Mouse (Mus musculus) 3134 (cell line): ENCODE data around the gene Fn1.

Experiments used
- DNase-seq: peaks from one replicate; pipeline ENCODE4 v3.0.0-alpha.2; 2011; ENCODE audit warnings: low spot score; ENCODE audit not compliant: insufficient read length; ENCODE audit errors: extremely low read depth

The Fn1 gene

DNA sequence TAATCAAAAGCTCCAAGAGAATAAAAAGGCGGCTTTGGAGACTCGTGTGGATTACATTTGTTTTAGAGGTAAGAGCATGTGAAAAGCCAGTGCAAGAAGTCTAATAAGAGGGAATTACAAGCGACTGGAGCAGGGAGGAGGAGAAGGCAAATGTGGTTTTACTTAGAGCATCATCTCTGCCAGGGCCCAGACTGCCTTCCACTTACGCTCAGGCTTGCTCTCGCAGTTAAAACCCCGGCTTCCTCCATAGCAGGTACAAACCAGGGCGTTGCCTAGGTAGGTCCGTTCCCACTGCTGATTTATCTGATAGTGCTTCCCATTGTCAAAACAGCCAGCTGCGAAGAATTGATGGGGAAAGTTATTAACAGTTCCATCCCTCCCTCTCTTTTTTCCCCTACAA lies 1.7 kb downstream of the Fn1 start:
- peak; percentile 41 for DNase-seq

DNA sequence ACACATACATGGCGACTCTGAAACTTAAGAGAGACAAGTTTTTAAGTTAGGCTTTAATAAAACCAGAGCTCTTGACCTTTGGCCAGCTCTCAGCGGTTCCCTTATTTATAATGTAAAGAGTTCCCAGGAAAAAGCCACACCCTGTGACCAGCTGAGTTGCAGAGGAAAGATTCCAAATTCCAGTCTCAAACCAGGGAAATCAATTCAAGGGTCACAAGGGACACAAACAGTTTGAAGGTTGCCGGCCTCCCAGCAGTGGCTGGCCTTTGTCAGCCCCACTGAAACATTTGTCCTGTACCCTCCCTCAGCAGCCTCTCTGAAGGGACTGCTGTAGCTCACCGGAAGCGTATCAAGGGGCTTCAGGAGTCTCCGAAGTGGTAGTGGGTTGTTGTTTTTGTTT lies 2.3 kb downstream of the Fn1 start:
- no peak for DNase-seq

DNA sequence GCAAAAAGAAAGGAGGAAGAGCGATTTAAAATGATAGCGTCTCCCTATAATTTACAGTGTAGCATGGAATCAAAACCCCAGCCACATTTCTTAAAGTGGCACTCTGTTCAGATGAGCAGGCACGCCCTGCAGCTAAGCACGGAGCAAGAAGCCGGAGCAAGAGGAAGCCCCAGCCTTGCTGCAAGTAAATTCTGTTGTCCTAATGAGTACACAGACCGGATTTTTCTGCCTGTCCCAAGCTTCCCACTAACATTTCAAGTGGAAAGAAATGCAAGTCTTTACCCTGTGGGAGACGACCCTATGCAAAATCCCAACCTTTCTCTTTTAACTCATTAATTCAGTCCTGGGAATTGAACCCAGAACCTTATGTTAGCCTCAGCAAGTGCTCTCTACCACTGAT lies 4.8 kb downstream of the Fn1 start:
- no peak for DNase-seq

DNA sequence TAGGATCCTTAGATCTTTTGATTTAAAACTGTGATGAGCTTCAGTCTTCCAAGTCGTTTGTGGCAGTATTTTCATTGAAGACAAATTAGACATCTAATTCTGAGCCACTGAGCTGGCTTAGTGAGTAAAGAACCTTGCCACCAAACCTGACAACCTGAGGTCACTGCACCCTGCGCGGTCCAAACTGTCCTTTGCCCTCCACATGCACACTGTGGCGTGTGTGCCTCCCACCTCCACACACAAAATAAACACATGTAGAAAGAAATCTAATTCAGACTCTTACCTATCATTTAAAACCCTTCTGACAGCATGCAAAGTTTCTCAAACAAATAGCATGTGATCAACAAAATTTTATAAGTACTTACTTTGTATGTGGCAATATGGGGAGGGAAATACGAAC lies 6.2 kb downstream of the Fn1 start:
- no peak for DNase-seq

DNA sequence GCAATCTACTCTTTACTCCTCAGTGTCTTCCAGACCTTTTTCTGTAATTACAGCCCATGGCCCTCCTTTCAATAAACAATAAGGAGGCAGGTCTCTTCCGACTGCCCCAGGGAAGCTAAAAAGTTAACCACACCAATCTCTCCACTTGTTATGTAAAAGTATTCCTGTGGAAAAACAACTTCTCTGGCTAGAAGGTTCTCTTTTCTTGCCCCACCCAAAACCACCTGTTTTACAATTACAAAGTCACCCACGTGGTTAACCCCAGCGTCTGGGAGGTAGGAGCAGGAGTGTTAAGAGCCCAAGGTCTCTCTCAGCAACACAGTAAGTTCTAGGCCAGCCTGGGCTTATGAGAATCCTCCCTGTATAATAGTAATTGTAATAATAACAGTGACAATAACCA lies 7.0 kb downstream of the Fn1 start:
- no peak for DNase-seq

DNA sequence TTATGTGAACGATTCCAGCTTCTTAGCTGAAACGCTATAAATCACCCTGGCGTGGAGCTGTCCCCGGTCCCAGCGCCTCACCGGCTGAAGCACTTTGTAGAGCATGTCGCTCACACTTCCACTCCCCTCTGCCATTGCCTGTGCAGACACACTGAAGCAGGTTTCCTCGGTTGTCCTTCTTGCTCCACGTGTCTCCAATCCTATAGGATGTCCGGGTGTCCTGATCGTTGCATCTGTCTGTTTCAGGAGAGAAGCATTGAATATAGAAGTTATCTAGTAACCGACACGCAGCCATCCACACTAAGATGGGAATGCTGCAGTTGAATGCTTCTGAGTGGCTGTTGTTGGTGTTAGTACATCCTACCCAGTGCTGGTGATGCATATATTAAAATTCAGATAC lies 7.5 kb downstream of the Fn1 start:
- no peak for DNase-seq

DNA sequence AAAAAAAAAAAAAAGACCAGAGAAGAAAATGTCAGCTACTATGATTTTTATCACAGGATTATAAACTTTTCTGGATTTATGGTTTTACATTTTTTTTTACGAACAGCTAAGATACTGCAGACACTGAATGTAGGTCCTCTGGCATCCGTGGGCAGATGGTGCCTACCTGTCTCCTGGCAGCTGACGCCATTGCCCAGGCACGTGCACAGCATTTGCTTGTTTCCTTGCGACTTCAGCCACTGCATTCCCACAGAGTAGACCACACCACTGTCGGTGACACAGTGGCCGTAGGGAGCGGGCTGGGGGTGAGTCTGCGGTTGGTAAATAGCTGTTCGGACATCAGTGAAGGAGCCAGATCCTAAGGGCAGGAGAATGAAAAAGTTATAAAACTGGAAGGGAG lies 10.2 kb downstream of the Fn1 start:
- no peak for DNase-seq

DNA sequence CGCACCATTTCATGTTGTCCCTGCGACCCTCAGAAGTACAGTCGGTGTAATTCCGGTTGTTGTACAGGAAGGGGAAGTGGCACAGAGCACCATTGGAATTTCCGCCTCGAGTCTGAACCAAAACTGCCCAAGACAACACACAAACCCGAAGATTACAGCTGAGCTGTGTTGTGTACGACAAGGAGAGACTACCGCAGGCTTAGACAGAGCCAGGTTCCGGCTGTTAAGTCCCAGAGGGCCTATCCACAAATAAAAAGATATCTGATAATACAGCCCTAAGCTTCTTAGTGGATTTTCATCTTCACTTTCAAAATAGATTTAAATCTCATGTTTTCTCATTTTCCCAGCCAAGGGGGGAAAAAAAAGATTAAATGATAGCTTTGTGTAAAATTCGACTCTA lies 11.8 kb downstream of the Fn1 start:
- DNase-seq = no peak

DNA sequence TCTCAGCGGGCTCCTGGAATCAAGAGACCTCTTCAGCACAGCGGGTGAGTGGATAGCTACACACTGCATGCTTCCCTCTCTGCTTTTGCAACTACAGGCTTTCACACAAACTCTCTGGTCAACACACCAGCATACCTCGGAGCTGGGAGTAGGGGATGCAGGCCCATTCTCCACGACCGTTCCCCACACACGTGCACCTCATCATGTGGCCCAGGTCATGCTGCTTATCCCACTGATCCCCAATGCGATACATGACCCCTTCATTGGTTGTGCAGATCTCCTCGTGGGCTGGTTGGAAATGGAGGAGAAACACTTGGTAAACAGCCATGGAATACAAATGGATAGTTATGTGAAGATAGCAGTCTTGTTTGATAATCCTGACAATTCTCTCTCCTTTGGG lies 12.8 kb downstream of the Fn1 start:
- DNase-seq = no peak

DNA sequence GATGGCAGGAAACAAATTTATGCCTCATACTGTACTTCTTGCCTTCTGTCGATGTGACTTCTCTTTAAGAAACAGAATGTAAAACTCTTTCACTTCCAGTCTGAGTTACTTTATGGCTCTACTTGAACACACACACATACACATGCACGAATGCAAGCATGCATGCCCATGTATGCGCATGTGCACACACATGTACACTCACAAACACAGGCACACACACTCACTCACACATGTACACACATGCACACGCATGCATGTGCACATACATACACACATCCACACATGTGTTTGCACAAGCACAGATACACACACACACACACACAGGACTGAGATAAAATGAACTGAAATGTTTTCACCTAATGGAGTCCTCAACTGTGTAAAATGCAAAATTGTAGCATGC lies 16.3 kb downstream of the Fn1 start:
- no peak for DNase-seq

DNA sequence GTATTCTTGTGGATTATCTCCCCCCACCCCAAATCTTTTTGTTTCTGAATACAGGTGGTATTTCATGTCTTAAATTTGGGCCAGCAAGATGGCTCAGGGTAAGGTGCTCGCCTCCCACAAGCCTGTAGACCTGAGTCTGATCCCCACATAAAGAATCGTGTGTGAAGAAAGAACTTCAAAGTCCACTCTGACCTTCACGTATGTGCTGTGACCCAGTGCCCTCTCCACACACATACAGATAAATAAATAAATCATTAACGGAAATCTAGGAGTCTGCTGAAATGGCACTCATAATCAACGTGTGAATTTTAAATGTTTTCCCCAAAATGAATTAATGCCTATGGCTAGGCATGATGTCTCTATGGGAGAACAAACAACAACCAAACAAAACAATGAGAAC lies 16.9 kb downstream of the Fn1 start:
- no peak for DNase-seq

DNA sequence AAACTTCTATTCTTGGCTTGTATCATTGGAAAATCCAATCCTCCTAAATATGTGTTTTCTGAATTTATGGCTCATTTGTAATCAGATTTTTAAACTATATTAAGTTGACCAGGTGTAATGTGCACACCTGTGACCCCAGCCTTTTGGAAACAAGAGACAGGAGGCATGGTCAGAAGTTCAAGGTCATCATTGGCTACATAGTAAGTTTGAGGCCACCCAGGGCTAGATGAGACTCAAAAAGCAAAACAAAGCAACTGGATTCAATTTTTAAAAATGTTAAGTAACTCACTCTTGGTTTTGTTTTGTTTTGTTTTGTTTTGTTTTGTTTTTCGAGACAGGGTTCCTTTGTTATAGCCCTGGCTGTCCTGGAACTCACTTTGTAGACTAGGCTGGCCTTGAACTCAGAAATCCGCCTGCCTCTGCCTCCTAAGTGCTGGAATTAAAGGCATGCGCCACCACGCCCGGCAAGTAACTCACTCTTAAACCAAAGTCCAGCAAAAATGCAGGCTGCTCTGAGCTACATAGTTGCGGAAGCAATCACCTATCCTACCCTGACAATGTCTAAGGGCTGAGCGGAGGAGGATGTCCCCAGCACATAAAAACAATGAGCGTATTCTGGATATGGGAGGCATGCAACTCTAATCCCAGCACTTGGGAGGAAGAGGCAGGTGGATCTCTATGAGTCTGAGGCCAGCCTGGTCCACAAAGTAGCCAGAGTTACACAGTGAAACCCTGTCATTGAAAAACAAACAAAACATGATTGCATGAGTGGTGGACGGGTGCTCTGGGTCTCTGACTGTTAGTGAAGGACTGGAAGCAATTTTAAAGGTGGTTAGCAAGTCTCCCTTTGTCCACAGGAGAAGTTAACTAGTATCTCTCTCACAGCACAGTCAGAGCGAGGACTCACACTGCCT lies 17.6 kb downstream of the Fn1 start:
- DNase-seq = no peak

DNA sequence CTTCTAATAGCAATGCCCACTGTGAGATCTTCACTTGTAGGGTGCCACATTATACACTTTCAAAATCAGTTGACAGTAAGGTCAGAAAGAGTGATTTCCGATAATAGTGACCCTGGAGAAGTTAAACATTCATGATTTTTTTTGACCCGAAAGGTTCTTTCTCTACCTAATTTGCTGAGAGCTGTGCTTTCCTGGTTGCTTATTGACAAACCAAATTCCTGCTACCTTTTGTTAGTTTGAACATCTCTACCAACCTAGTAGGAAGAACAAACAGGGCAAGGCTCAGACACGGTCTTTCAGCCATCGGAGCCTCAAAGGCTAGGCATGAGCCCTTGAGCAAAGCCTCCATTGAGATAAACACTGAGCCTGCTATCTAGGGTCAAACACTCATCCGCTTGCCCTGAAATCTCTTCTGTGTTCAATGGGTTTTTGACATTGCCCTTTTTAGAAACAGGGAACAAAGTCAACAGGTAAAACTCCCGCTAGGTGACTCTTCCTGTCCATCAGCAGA lies 18.5 kb downstream of the Fn1 start:
- DNase-seq = no peak

DNA sequence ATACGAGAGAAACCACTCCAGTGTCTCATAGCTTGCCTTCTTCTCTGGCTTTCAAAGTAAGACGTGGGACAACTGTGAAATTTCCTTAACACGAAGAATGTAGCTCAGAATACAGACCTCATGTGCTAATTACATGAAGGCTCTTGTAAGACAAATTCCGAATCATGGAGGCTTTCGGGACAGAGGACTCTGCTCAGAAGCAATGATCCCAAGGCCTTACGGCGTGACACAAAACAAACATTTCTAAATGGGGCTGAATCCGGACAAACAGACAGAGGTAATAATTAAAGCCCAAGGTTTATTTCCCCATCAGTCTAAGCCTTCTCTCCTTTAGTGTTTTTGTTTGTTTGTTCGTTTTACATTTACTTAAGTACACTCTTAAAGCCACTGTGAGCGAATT lies 20.6 kb downstream of the Fn1 start:
- no peak for DNase-seq

DNA sequence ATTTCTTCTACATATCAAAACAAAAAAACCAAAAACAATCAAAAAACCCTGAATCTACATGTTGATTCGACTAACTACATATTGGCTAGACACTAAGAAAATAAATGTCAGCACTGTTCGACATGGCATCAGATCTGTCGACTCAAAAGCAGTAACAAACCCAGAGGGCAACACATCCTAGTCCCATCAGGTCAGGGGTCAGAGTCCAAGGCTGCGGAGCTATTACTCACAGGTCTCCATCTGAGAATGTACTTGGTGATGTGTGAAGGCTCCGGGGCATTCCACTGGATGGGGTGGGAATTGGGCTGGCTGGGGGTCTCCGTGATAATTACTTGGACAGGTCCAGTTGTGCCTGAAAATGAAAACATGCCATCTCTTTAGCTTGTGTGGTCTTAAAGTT lies 21.2 kb downstream of the Fn1 start:
- DNase-seq = no peak

DNA sequence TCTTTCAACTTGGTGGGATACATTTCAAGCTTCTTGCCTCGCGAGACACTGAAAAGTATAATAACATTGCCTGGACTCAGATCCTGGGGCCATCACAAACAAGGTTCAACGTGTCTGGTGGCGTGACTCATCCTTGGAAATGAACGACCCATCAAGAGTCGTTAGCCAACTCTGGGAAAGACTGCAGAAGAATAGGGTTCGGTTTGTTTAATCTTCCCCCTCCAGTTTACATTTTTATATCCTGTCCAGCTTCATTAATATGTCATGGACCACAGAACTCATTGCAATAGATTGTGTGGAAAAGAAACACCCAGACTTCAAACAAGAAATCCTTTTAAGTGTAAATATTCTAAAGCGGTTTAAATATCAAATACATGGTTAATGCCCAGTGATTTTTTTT lies 22.8 kb downstream of the Fn1 start:
- no peak for DNase-seq

DNA sequence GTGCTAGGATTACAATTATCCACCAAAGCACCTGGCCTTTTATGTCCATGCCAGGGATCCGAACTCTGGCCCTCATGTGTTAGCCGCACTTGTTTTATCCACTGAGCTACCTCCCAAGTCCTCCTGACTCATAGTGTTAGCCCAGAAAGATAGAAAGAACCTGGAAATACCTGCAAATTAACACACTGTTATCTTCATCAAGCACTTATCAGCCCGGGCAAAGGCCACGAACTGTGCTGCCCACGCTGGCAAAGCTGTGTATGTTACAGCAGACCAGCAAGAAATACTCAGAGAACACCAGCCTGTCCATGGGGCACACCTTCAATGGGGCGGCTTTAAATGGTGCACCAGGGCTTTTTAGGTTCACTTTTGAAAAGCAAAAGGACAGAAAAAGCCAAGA lies 29.4 kb downstream of the Fn1 start:
- no peak for DNase-seq

DNA sequence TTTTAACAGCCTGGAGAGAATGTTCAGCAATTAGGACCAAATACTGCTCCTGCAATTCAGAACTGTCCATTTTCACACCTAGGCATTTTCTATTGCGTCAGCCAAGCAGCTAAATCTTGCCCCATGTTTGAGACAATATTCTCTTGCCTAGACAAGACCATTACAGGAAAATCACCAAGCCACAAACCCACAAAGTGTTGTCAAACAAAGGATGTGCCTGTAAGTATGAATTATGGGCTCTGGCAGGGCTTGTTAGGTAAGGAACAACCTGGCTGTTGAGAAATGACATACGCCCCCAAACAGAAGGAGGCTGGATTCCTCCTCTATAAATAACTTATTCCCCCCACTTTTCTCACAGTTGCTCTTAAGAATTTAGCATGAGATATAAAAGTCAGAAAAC lies 31.5 kb downstream of the Fn1 start:
- no peak for DNase-seq

DNA sequence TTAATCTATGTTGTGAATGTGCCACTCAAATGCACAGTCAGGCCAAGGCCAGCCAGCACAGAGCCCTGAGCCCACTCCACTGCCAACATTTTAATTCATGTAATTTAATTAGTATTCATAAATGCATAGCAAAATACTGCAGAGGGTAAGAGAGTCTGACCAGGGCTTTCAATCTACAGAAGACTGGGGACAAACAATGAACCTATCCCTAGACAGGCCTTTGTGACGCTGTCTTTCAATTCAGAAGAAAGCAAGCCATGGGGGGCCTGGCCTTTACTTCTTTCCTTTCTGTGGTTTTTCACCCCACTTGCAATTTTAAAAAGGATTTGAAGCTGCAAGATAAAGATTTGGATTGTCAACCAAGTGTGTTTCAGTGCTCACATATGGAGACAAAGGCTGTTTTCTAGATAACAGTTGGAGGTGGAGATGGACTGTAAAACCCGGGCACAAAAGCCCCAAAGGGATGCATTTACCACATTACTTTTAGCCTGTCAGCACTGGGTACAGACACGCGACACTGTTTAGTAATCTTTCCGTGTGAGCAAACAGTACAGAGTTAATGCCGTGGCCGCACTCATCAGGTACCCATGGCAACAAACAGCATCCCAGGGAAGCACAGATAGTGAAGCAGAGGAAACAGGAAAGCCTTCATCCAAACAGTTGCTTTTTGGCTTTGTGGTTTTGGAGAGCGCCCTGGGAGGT lies 38.3 kb downstream of the Fn1 start:
- DNase-seq = no peak

DNA sequence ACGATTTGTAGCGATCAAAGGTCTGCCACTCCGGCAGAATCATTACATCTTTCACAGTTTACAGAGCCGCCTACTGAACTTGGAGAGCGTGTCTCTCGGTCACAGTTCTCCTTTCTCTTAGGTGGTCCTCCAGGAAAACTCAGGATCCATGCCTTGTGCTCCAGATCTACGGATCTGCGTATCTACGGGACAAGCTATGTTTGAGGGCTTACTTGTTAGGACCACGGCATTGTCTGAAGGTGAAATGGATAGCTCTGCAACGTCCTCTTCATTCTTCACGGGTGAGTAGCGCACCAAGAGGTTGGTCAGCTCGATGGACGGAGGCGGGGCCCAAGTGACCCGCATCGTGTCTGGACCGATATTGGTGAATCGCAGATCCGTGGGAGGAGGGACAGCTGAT lies 40.7 kb downstream of the Fn1 start:
- no peak for DNase-seq

DNA sequence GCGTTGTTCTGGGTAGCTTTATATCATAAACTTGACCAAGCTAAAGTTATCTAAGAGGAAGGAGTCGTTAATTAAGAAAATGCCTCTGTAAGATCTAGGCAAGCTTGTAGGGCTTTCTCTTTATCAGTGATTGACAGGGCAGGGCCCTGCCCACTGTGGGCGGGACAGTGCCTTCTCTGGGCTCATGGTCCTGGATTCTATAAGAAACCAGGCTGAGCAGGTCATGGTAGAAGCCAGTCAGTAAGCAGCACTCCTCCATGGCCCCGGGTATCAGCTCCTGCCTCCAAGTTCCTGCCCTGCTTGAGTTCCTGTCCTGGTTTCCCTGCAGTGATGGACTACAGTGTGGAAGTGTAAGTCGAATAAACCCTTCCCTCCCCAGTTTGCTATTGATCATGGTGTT lies 43.1 kb downstream of the Fn1 start:
- no peak for DNase-seq
